Mouse (Mus musculus) hindbrain, postnatal 0 days (tissue): ENCODE data around the gene Filip1l. TPM values are rescaled to one million over a fixed set of nuclear protein-coding genes. Genes with fewer than 3 reads are reported as not detected.

ENCODE experiments used
- ATAC-seq: fragments of 200-750 bp; cut with Nextera tagmentation; 2 replicates; pipeline ENCODE4 v1.8.0; 2017; ENCODE audit warnings: mild to moderate bottlenecking, moderate TSS enrichment, moderate library complexity
- DNase-seq: peaks from one replicate; pipeline ENCODE4 v3.0.0-alpha.2; 2015; ENCODE audit warnings: low spot score
- H3K27ac ChIP-seq: fragments of 300-500 bp; sonication (generic); 2 replicates; pipeline ENCODE4 v1.5.1; 2014; ENCODE audit warnings: mild to moderate bottlenecking
- H3K27me3 ChIP-seq: fragments of 300-500 bp; sonication (generic); 2 replicates; pipeline ENCODE4 v1.6.1; 2014; ENCODE audit warnings: low read length, mixed read lengths; ENCODE audit not compliant: insufficient read depth
- H3K36me3 ChIP-seq: fragments of 300-500 bp; sonication (generic); 2 replicates; pipeline ENCODE4 v1.6.1; 2014; ENCODE audit warnings: low read length, mixed read lengths; ENCODE audit not compliant: insufficient read depth
- H3K4me1 ChIP-seq: fragments of 300-500 bp; sonication (generic); 2 replicates; pipeline ENCODE4 v1.6.1; 2014; ENCODE audit warnings: antibody characterized with exemption, low read length, mixed read lengths; ENCODE audit not compliant: insufficient read depth
- H3K4me2 ChIP-seq: fragments of 300-500 bp; sonication (generic); 2 replicates; pipeline ENCODE4 v1.6.1; 2014; ENCODE audit warnings: low read depth, mild to moderate bottlenecking, low read length, moderate library complexity, mixed read lengths
- H3K4me3 ChIP-seq: fragments of 300-500 bp; sonication (generic); 2 replicates; pipeline ENCODE4 v1.5.1; 2014; ENCODE audit warnings: low read length
- H3K9ac ChIP-seq: fragments of 300-500 bp; sonication (generic); replicated peaks from 2 replicates; pipeline ENCODE4 v1.6.1; 2014; ENCODE audit warnings: mild to moderate bottlenecking, low read length, moderate library complexity, mixed read lengths
- H3K9me3 ChIP-seq: fragments of 300-500 bp; sonication (generic); 2 replicates; pipeline ENCODE4 v1.6.1; 2016; ENCODE audit warnings: low read length, mixed read lengths
- CTCF ChIP-seq: IDR thresholded peaks from 2 replicates; pipeline ENCODE4 v1.5.1; 2016; ENCODE audit warnings: antibody characterized with exemption, control low read depth, low read depth
- WGBS: fragments of 180-500 bp; shearing (Covaris S2); extraction: QIAGEN DNeasy Blood & Tissue Kit; methylation state at CpG from one replicate; pipeline ENCODE4 v1.1.7; 2014; 5-methylcytosine and 5-hydroxymethylcytosine counted together
- polyA plus RNA-seq: library from polyadenylated mRNA; unstranded; fragments of >200 nt; fragmentation: Nextera tagmentation; extraction: Ambion mirVana; gene quantifications from 2 replicates; pipeline ENCODE4 v1.2.1, GENCODE M21; 2015
- total RNA-seq: library from RNA; depleted of rRNA; stranded (reverse); fragments of >200 nt; gene quantifications from 2 replicates; pipeline ENCODE4 v1.2.3, GENCODE M21; 2014

The Filip1l gene
- total and polyA plus RNA-seq, 2 experiments from 2014 or later: 1.0 to 1.8 TPM

- no peaks in the 10 kb centered on the region for H3K27me3 ChIP-seq
- H3K4me2 ChIP-seq: no peak overlapping the region
- H3K27ac ChIP-seq: no peak overlapping the region
- no peaks in the 10 kb centered on the region for H3K36me3 ChIP-seq
- no peak for ATAC-seq
- DNase-seq: no peak
- WGBS: 90% methylated on average over 5 of the region's 5 CpGs
- H3K9ac ChIP-seq: no peak overlapping the region
- H3K4me3 ChIP-seq: no peak overlapping the region
- no peak for TF ChIP-seq CTCF
- H3K9me3 ChIP-seq: no peaks in the 10 kb centered on the region
- H3K4me1 ChIP-seq: no peaks in the 10 kb centered on the region
Observed at GRCm38 (mm10) chr16:57525046-57525445, 172.2 kb downstream of the Filip1l start.

GRCm38 (mm10) chr16:57525476-57525875 lies 172.6 kb downstream of the Filip1l start:
- Histone ChIP-seq H3K9me3 (no peaks in the 10 kb centered on the region), H3K4me1 (no peaks in the 10 kb centered on the region), H3K4me2 (no peak overlapping the region), H3K27me3 (no peaks in the 10 kb centered on the region), H3K4me3 (no peak overlapping the region), H3K36me3 (no peaks in the 10 kb centered on the region), H3K27ac (no peak overlapping the region), H3K9ac (no peak overlapping the region)
- TF ChIP-seq CTCF: no peak
- WGBS: 60% methylated on average over 4 of the region's 4 CpGs
- DNase-seq (no peak), ATAC-seq (no peak)

GRCm38 (mm10) chr16:57526893-57527292 lies 174.0 kb downstream of the Filip1l start:
- no peak for ATAC-seq
- Histone ChIP-seq H3K4me3 (no peak overlapping the region), H3K36me3 (no peaks in the 10 kb centered on the region), H3K4me1 (no peaks in the 10 kb centered on the region), H3K27me3 (no peaks in the 10 kb centered on the region), H3K9ac (no peak overlapping the region), H3K9me3 (no peaks in the 10 kb centered on the region), H3K4me2 (no peak overlapping the region), H3K27ac (no peak overlapping the region)
- 96% methylated on average over 7 of the region's 7 CpGs for WGBS
- TF ChIP-seq CTCF: no peak
- DNase-seq: no peak

GRCm38 (mm10) chr16:57528457-57528856 lies 175.6 kb downstream of the Filip1l start:
- DNase-seq: no peak

GRCm38 (mm10) chr16:57530547-57530946 lies 177.7 kb downstream of the Filip1l start:
- no peak overlapping the region for H3K27ac ChIP-seq
- 88% methylated on average over 4 of the region's 4 CpGs for WGBS
- DNase-seq: no peak
- H3K9me3 ChIP-seq: no peaks in the 10 kb centered on the region
- no peaks in the 10 kb centered on the region for H3K4me1 ChIP-seq
- no peak overlapping the region for H3K4me2 ChIP-seq
- H3K36me3 ChIP-seq: no peaks in the 10 kb centered on the region
- no peak for ATAC-seq
- TF ChIP-seq CTCF: no peak
- H3K9ac ChIP-seq: no peak overlapping the region
- no peaks in the 10 kb centered on the region for H3K27me3 ChIP-seq
- no peak overlapping the region for H3K4me3 ChIP-seq

More at GRCm38 (mm10) chr16:57528457-57528856, 175.6 kb downstream of the Filip1l start:
- TF ChIP-seq CTCF: no peak
- Histone ChIP-seq H3K9ac (no peak overlapping the region), H3K27ac (no peak overlapping the region), H3K9me3 (no peaks in the 10 kb centered on the region), H3K4me2 (no peak overlapping the region), H3K27me3 (no peaks in the 10 kb centered on the region), H3K4me3 (no peak overlapping the region), H3K4me1 (no peaks in the 10 kb centered on the region), H3K36me3 (no peaks in the 10 kb centered on the region)
- ATAC-seq: no peak
- 73% methylated on average over 4 of the region's 4 CpGs for WGBS

GRCm38 (mm10) chr16:57532081-57532493 lies 179.2 kb downstream of the Filip1l start:
- Histone ChIP-seq H3K9ac (no peak overlapping the region), H3K9me3 (no peaks in the 10 kb centered on the region), H3K4me3 (no peak overlapping the region), H3K27me3 (no peaks in the 10 kb centered on the region), H3K4me2 (no peak overlapping the region), H3K36me3 (no peaks in the 10 kb centered on the region), H3K4me1 (no peaks in the 10 kb centered on the region), H3K27ac (no peak overlapping the region)
- DNase-seq: no peak
- no peak for TF ChIP-seq CTCF
- WGBS: 28% methylated on average over 6 of the region's 6 CpGs
- no peak for ATAC-seq

- Histone ChIP-seq H3K9me3 (no peaks in the 10 kb centered on the region), H3K4me1 (no peaks in the 10 kb centered on the region), H3K4me2 (no peak overlapping the region), H3K36me3 (no peaks in the 10 kb centered on the region), H3K9ac (no peak overlapping the region), H3K27me3 (no peaks in the 10 kb centered on the region), H3K27ac (no peak overlapping the region), H3K4me3 (no peak overlapping the region)
- 90% methylated on average over 1 of the region's 1 CpGs for WGBS
- DNase-seq (no peak), ATAC-seq (no peak)
- TF ChIP-seq CTCF: no peak
Observed at GRCm38 (mm10) chr16:57534365-57534764, 181.5 kb downstream of the Filip1l start.
